Comparison of ENCODE assay signal across 8 mouse cellular contexts in genomic region chr5:117628351-117628750, GRCm38 (mm10).
A peak's percentile ranks its signal among the peaks of the same experiment; 100 is the strongest.
DNase-seq lines count a peak whose midpoint lies in the region.

No protein-coding gene starts in this region.

- peak; percentile 43 for DNase-seq in gastrocnemius, adult 18-20 months (ENCODE audit: low spot score)
- no peak for DNase-seq in gastrocnemius, postnatal 25 days
- peak; percentile 3 for DNase-seq in 3T3-L1 (ENCODE audit: low read depth, low spot score)
- DNase-seq in adrenal gland, postnatal 4 days (ENCODE audit: low spot score in 2 of 2), result peak; percentile 30 to 38
- peak; percentile 67 to 84 for DNase-seq in frontal cortex, postnatal 36 days (ENCODE audit: low spot score in 2 of 2)
- peak; percentile 81 to 89 for DNase-seq in left cerebral cortex, postnatal 14 days (ENCODE audit: low spot score in 2 of 2)
- peak; percentile 5 for DNase-seq in skeletal muscle tissue, adult 2 months (ENCODE audit: low read depth, low spot score)
- DNase-seq in spleen, adult 18-20 months, result no peak

- intact Hi-C loops in left cerebral cortex, postnatal 14 days (cut with DNase I), result no loop called here

Comparison
In these comparisons a context has a peak if more than half of its experiments do, and no peak if none do; other contexts are left out.
1. DNase-seq: peak in gastrocnemius, adult 18-20 months (single experiment), 3T3-L1 (single experiment), adrenal gland, postnatal 4 days (2 of 2), frontal cortex, postnatal 36 days (2 of 2), left cerebral cortex, postnatal 14 days (2 of 2) and skeletal muscle tissue, adult 2 months (single experiment); none in gastrocnemius, postnatal 25 days (single experiment) and spleen, adult 18-20 months (0 of 2).